Mouse (Mus musculus): Measurements from ENCODE around the gene Cdca8.

- no peak for TF ChIP-seq CTCF (IDR thresholded peaks at IDR 0.05; ENCODE audit: insufficient read depth, low read depth, low read length)
- TF ChIP-seq POLR2A (IDR thresholded peaks at IDR 0.05; ENCODE audit: insufficient read depth, low read depth, low read length) = no peak
Observed at GRCm38 (mm10) chr4:124985671-124986602, 46.8 kb upstream of the Cdca8 start, which contains the start of gene Rspo1.
